Mouse (Mus musculus): ENCODE results near the gene Nr1h2.

The Nr1h2 gene

DNA sequence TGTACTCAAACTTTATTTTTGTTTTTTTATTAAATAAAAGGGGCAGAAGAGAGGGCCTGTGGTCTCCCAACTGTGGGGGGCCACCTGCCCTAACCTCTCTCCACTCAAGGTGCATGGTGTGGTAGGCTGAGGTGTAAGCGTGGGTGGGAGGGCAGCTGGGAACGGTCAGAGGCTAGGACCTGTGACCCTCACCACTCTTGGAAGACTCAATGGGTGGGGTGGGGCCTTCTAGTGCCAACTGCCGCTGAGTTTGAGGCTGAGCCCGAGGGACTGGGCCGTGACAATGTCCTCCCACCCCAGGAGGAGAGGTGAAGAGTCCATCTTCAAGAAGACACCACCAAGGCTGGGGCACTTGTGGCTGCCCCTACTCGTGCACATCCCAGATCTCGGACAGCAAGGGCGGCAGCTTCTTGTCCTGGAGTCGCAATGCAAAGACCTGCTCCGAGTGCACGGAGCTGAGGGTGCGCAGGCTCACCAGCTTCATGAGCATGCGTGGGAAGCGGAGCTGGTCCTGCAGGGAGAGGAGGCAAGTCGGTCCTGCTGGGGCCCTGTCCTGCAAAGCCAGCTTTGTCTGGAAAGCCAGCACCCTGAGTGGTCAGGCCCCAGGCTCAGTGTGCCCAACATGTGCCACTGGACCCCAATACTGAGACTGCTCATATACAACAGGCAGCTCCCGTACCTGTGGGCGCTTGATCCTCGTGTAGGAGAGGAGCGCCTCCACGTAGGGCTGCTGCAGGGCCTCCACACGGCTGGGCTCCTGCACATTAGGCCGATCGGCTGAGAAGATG, 3.9 kb downstream of the Nr1h2 start:
- no peak for DNase-seq (ENCODE audit: low read depth, low spot score)

DNA sequence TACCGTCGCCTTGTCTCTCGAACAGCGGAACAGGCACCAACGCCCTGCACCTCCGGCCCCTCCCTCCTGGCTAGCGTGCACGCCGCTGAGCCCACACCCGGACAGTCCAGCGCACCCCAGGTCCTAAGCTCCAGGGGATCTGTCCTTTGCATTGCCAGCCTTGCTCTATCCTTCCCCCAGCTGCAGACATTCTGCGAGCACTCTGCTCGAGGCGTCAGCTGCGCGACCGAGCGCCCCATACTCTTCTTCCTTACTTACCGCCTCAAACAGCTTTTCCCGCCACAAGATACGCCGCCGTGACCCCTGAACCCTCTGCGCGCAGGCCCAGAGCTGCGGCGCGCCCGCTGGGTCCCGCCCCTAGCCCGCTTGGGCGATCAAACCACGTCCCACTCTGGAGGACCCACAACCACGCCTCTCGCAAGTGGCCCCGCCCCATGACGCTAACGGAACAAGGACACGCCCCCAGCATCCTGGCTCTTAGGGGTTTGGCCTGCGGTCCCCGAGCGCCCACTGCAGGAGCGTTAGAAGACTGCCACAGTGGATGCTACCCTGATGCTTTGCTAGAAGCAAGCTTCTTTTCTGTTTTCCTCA, 5.2 kb downstream of the Nr1h2 start, which contains the start of gene Pold1:
TSS of gene Pold1 (minus strand) at position 353 of the 591 bp plus-strand sequence.
- peak; percentile 100 for DNase-seq (ENCODE audit: low read depth, low spot score)

DNA sequence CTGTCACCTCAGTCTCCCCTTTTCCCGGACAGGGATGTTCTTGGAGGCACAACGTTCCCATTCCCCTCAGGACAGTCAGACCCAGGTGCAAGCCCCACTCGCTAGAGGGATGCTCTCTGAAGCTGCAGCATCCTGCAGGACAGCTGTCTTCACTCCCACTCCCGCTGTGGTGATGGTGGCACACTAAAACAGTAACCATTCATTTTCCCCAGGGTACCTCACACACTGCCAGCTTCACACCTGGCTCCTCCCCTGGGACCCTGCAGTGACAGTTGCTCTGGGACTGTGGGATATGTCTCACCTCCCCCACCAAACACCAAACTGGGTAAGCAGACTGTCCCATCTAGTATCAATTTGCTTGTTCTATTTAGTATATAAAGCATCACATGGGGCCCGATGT, 6.0 kb downstream of the Nr1h2 start:
- DNase-seq (ENCODE audit: low read depth, low spot score), result no peak

DNA sequence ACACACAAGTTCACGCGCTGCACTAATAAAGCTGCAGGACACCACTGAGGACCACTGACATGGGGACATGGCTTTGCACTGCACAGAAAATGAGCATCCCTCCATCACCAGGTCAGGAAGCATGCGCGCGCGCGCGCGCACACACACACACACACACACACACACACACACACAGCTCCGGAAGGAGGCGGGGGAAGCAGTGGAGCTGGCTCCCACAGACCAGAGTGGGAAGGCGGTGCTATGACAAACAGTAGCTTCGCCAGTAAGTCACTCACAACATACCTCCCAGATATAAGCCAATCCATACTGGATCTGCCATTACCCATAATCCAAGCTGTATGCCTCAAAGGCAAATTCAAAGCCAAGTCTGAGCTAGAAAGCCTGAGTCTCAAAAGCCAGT, 6.7 kb downstream of the Nr1h2 start:
- no peak for DNase-seq (ENCODE audit: low read depth, low spot score)

DNA sequence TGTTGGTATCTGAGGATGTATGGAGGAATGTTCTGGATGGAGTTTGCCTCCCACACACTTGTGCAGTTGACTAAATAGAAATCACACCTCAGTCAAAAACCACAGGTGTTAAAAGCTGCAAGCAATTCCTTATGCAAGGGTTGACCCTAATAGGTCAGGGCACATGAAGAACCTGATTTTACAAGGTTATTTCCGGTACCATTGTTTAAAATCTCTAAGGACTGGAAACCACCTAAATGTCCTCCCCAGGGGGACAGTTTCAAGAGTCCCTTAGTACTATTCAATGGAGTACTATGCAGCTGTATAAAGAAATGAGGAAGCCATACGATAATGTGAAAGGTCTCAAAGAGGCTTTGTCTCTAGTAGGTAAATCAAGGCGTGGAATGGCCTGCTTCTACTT, 7.5 kb downstream of the Nr1h2 start:
- DNase-seq (ENCODE audit: low read depth, low spot score), result peak; percentile 51

DNA sequence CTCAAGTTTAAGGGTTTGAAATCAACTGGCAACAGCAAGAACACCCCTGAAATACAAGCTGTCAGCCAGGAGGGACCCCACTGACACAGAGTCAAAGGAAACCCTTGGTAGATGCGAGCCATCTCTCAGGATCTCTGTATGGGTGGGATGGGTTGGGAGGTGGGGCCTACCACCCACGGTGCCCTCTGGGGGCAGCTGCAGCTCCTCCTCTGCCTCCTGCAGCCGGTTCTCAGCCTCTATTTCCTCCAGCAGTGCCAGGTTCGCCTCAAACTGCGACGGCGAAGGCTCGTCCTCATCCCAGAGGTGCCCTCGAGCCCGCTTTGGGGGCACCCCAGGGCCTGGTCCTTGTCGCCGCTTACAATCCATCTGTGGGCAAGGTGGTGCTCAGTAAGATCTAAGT, 10.7 kb downstream of the Nr1h2 start:
- DNase-seq (ENCODE audit: low read depth, low spot score), result no peak

DNA sequence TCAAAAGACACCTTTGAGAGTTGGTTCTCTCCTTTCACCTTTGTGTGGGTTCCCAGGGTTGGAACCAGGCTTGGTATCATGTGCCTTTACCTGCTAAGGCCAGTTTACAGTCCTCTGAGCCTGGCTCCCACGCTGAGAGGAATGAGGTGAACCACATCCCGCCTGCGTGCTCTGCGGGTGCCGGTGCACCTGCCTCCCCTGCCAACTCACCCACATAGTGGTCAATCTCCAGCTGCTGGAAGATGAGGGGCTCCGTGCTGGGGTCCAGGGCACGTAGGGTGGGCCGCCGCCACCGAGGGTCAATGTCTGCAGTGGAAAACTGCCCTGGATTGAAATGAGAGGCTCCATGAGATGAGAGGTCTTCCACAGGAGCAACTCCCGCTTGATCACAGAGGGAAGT, 11.2 kb downstream of the Nr1h2 start:
- DNase-seq (ENCODE audit: low read depth, low spot score), result no peak

DNA sequence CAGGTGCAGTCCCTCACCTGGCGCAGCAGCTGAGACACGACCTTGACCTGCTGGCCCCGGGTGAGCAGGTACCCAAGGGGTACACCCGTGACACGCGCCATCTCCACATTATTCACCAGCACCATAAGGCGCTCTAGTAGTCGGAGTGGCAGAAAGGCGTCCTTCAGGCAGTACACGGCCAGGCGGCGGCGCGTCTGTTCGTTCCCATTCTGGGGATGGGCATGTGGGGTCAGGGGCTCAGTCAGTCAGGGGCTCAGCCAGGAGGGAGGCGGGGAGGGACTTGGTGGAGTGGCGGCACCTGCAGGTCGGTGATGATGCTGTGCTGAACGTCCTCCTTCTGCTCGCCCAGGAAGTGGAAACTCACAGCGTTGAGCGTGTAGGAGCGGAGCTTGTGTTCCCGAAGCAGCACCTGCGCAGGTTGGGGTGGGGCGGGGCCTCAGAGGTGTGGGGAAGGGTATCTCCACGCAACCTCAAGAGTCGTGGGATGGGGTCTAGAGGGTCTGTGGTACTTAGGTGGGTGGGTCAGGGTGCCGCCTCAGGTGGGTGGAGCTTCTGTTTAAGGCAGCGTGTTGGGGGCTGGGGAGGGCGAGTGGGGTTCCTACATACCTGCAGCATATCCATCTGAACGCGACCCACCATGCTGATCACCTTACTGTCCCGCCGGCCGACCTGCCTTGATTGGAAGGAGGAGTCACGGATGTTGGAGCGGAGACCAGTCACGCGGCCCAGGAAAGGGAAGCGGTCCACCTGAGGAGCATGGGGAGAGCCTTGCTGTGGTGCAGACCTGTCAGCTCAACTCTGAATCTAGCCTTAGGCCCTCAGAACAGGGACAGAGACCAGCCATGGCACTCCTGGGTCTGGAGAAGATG, 14.8 kb downstream of the Nr1h2 start:
- DNase-seq (ENCODE audit: low read depth, low spot score), result no peak

DNA sequence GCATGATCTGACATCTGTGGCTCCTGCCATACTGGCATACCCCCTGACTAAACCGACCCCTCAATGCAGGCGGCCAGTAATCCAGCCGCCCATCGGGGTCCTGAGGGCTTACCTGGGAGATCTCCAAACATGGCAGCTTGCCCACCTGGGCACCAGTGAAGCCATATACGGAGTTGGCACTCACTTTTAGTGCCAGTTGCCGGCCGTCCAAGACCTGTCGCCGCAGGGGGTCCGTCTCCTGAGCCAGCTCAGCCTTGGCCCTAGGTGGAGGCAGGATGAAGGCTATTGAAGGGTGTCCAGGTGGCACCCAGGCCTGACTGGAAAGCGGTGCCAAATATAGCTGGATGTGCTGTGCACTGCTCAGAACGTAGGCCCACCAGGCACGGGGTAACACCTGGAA, 16.3 kb downstream of the Nr1h2 start:
- no peak for DNase-seq (ENCODE audit: low read depth, low spot score)

DNA sequence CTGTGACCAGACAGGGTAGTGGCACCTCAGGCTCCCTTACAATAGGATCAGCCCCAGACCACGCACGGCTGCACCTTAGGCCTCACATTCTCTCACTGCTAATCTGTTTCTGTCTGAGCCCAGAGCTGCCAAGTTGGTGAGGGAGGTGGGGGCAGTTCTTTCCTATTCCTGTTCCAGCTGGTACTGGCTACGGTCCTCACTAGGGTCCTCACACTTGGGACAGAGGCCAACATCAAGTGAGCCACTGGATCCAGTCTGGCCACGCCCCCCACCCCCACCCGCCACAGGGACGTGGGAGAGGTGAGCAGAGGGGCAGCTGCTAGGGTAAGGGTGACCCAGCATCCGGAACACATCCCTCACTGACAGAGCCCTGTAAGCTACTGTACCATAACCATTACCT, 16.7 kb downstream of the Nr1h2 start:
- no peak for DNase-seq (ENCODE audit: low read depth, low spot score)

DNA sequence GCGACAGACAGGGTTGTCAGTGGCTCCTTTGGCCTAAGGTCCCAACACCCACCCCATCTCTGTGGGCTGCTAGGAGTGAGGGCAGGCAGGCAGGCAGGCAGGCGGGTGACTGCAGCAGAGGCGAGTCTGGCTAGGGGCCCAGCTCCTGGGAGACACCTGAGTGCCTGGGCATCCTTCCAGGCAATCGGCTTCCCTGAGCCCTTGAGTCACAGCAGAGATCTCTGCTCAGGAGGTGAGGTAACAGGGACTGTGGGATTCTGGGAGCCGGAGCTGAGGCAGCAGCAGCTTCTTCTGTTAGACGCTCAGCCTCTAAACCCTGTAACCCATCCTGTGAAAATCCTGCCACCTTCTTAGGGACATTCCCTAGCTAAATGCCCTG, 17.2 kb downstream of the Nr1h2 start:
- DNase-seq (ENCODE audit: low read depth, low spot score), result no peak

DNA sequence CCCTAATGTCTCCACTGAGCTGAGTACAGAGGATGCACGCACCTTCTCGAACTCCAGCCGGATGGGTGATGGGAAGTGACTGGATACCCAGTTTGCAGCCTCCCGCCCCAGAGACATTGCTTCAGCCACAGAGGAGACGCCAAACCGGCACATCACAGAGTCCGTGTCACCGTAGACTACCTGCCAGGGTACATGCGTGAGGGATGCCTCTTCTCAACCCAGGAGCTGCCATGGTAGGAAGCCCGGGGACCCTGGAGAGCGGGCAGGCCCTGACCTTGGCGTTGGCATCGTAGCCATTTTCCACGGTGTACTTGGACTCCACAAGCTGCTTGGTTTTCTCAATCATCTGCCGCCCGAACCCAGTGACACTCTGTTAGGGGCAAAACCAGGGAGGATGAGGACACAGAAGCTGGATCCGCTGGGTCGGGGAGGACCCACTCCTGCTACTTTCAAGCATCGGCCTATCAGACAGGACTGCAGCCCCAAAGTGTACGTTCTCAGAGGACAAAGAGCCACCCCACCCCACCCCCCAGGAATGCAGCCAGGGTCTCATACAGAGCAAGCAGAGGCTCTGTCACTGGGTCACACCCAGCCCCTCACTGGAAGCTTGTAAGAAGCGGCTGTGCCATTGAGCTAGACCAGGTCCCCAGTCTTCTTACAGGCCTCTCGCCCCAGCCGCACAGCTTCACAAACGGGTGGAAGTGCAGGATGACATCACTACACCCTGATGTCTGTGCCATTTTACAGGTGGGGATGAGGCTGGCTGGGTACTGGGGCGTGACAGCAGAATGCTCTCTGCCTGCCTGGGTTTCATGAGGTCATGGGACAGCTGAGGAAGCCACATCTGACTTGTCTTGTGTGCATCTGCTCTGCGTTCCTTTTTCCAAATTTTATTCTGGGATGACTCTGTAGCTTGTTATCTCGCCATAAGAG, 17.8 kb downstream of the Nr1h2 start:
- peak; percentile 68 for DNase-seq (ENCODE audit: low read depth, low spot score)

DNA sequence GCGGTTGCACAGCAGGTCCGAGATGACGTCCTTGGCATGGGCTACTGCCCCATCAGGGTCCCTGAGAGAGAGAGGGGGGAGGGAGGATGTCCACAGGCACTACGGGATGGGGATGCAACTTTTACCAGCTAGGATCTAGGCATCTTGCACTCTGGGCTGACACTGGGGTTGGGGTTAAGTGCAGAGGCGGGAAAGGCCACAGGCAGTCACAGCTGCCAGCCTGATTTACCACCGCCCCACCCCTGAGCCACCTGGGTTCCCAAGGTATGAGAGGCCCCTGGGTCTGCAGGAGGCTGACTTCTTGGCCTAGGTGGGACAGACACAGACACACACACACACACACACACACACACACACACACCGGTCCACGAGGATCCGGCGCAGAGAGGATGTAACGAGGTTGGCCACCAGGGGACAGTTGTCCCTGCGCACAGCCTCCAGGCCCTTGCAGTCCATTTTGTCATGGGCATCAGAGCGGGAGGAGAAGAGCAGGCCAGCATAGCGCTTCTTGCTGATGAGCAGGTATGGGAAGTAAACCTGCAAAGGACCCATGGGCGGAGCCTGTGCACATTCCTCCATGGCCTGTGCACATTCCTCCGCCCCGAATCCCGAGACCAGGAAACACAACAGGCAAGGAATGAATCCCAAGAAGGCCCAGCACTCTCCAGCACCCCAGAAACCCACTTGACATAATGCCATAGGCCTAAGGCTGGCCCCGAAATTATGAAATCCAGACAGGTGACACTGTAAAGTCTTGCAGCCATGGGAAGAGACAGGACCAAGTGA, 18.9 kb downstream of the Nr1h2 start:
- DNase-seq (ENCODE audit: low read depth, low spot score), result peak; percentile 76

DNA sequence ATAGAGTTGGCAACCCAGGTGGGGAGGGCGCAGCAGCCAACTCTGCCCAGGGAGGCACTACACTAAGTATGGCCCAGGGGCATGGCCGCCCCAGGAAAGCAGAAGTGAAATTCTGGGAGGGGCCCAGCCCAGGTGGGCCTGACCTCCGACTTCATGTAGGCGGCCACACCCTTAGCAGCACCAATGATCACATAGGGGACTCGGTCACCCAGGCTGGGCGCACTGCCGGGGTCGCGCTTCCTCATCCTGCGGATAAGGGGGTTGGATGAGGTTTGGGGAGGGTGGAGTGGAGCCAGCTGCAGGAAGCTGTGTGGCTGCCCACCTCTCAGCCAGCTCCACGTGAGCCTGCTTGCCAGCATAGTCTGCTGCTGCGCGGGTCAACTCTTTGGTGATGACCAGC, 19.5 kb downstream of the Nr1h2 start:
- DNase-seq (ENCODE audit: low read depth, low spot score), result no peak

DNA sequence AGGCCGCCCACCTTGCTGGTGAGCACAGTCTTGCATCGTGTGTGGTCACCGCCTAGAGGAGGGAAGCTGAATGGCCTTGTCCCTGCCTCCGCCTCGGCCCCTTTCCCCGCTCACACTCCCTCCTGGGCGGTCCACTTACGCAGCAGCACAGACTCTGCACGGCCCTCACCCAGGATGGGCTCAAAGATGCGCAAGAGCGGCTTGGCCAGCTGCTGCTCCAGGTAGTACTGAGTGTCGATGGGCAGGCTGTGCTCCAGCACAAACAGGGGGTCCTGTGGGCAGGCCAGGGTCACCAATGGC, 20.1 kb downstream of the Nr1h2 start:
- DNase-seq (ENCODE audit: low read depth, low spot score), result no peak

DNA sequence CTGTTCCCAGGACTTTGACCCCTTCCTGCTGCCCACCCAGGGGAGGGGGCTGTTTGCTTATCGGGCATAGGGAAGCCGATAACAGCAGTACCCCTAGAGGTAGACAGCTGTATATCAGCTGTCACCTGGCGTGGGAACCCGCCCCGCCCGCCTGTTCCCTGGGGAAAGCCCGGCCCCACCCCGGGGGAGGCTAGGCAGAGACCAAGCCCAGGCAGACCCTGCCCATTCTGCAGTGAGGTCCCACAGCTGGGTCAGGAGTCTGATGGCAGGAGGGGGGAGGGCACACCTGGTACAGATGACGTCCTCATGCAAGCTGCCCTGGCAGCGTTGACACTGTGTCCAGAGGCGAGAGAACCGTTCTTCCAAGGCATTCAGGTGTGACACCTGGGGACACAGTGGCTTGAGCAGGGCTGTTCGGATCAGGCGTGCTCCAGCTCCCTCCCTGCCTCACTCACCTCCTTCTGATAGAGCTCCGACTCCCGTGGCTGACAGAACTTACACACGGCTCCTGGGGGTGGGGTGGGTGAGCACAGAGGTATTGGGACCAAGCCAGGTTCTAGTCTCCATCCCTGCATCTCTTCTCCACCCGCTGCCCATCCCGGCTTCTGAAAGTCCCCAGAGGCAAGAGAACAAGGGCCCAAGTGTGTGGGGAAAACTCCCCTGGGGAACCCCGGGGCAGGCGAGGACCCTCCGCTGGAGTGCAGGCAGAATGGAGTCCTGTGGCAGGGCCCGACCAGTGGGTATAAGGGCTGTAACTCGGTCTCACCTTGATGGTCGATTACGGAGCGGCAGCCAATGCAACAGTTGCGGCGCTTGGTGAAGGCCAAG, 20.6 kb downstream of the Nr1h2 start:
- DNase-seq (ENCODE audit: low read depth, low spot score), result no peak

DNA sequence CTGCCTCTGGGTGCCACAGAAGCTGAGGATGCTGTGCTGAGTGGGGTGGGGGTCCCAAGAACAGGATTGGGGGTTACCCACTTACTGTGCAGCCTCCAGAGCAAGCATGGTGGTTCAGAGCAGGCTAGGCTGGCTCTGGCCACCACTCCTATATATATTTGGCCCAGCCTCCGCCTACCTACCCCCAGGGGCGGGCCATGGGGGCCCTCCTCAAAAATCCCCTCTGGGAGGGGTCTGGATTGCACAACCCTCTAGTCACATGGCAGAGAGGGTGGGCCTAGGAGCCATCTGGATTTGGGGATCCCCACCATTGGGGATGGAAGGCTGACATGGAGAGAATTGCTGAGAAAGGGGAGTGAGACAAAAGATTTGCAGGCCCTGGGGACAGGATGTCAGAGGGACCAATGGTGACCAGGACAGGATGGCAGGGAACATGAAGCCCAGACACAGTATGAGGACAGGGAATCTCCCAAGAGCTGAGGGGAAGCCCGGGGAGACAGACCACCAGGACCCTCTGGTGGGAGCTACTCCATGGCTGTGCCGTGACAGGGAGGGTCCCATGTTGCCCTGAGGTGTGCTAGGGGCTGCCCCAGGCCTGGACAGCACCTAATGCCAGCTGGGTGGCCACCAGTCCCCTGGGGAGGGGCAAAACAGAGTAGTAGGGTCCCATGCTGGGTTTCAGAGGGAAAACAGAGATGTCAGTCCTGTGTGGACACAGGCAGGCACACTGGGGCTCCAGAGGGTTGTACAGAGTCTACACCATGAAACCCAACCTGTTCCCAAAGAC, 21.6 kb downstream of the Nr1h2 start, which contains the start of gene Spib:
TSS of gene Spib (minus strand) at position 126 of the 787 bp plus-strand sequence.
- DNase-seq (ENCODE audit: low read depth, low spot score), result no peak

DNA sequence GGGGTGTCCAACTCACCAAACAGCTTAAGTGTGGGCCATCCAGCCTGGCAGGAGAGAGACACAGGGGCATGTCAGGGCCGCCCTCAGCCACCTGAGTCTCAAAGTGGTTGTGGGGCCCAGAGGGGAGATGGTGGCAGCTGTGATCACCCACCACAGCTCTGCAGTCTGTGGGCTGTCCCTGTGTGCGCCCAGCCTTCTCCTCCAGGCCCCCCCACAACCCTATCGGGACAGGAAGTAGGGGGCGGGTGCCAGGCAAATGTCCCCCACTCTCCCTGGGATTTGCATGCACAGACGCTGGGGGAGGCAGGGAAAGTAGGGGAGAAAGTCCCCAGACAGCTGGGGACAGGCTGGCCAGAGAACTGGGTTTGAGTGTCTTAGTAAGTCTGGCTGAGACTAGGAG, 22.5 kb downstream of the Nr1h2 start:
- DNase-seq (ENCODE audit: low read depth, low spot score), result no peak

DNA sequence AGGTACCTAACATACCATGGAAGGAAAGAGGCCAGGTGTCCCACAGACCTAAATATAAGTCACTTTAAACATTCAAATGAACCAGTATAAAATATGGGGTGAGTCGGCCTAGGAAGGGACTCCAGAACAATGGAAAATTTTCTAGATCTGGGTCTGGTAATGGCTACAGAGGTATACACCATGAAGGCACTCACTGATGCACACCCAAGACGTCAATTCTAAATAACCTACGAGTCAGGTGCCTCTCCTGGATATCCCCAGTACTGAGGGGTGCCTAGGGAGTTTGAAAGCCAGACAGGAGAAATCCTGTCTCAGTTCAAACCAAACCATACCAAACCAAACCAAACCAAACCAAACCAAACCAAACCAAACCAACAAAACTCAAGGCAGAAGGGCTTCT, 23.2 kb downstream of the Nr1h2 start:
- no peak for DNase-seq (ENCODE audit: low read depth, low spot score)

All from R1 (cell line).